Mouse (Mus musculus): Measurements from ENCODE around the gene Slc45a2. TPM values are rescaled to one million over a fixed set of nuclear protein-coding genes. Genes with fewer than 3 reads are reported as not detected.

Slc45a2 gene
- polyA plus RNA-seq, 1 experiment from 2014 or later = 0.20 TPM

GRCm38 (mm10) chr15:11066299-11066698 is 65.8 kb downstream of the Slc45a2 start:
- DNase-seq (ENCODE audit: low spot score) (peak; percentile 54), ATAC-seq (replicated peaks; ENCODE audit: low FRiP score) (no peak)
- Histone ChIP-seq H3K36me3 (ENCODE audit: control insufficient read depth, insufficient read depth, low read length) (no peaks in the 10 kb centered on the region), H3K4me2 (ENCODE audit: low read depth, low read length, severe bottlenecking) (peak overlapping the region; percentile 41; the same call in 1 of the 2 replicates), H3K27me3 (ENCODE audit: control insufficient read depth, insufficient read depth, low read length) (no peaks in the 10 kb centered on the region), H3K9ac (ENCODE audit: low read length) (no peak overlapping the region), H3K4me3 (ENCODE audit: low read depth, low read length) (no peak overlapping the region), H3K4me1 (replicated peaks; ENCODE audit: control insufficient read depth, insufficient read depth, low read length) (peaks cover 3% of the 10 kb centered on the region; the same call in 1 of the 2 replicates), H3K27ac (ENCODE audit: low read depth, low read length) (no peak overlapping the region), H3K9me3 (ENCODE audit: control insufficient read depth, low read length) (no peaks in the 10 kb centered on the region)
- WGBS = 6% methylated on average over 5 of the region's 5 CpGs

DNA sequence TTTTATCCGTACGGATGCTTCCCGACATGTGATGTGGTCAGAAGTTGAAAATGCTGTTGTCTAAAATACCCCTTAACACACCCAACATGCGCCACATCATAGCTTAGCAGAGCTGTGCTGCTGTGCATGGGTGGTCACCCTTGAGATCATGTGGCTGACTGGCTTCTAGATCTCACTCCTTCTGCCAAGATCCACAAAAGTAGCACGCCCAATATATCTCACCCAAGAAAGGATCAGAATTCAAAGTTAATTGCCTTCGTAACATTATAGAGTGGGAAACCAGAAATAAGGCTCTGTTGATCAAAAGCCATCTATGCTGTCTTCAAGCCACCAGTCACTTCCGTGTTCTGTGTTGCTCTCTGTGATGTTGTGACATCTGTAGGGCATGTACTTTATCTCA is 67.4 kb downstream of the Slc45a2 start:
- no peaks in the 10 kb centered on the region for H3K27me3 ChIP-seq (ENCODE audit: control insufficient read depth, insufficient read depth, low read length)
- H3K4me3 ChIP-seq (ENCODE audit: low read depth, low read length) = no peak overlapping the region
- H3K36me3 ChIP-seq (ENCODE audit: control insufficient read depth, insufficient read depth, low read length) = no peaks in the 10 kb centered on the region
- no peak overlapping the region for H3K9ac ChIP-seq (ENCODE audit: low read length)
- no peaks in the 10 kb centered on the region for H3K9me3 ChIP-seq (ENCODE audit: control insufficient read depth, low read length)
- H3K4me2 ChIP-seq (ENCODE audit: low read depth, low read length, severe bottlenecking) = no peak overlapping the region
- H3K27ac ChIP-seq (ENCODE audit: low read depth, low read length) = no peak overlapping the region
- H3K4me1 ChIP-seq (replicated peaks; ENCODE audit: control insufficient read depth, insufficient read depth, low read length) = peaks cover 3% of the 10 kb centered on the region; the same call in 1 of the 2 replicates
- DNase-seq (ENCODE audit: low spot score) = no peak
- WGBS = 87% methylated on average over 7 of the region's 7 CpGs
- no peak for ATAC-seq (replicated peaks; ENCODE audit: low FRiP score)

DNA sequence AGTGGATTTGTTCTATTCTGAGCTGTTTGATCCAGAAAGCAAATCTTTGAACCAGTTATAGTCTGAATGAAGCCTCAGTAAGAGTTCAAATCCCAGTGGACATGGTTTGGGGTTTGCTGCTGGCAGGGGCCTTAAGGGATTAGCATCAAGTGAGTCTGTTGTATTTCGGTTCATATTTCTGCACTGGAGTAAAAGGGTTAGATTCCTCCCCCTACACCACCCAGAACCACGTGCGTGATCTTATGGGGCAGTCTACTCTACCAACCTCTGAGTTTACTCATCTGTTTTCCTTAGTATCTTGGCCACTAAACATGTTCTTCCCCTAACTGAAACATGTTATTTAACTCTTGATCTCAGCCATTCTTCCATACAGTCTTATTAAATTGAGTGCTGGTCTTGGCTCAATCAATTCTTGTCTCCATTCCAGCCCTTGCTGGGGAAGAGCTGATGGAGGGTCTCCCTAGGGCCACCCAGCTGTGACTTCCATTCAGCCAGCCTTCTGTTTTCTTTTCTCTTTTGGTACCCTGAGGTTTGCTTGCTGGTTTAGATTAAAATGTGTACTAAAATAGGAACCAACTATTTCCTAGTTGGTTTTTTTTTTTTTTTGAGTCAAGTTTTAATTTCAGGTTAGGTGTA is 75.3 kb downstream of the Slc45a2 start:
- H3K4me2 ChIP-seq (ENCODE audit: low read depth, low read length, severe bottlenecking) = no peak overlapping the region
- H3K9me3 ChIP-seq (ENCODE audit: control insufficient read depth, low read length) = no peaks in the 10 kb centered on the region
- no peaks in the 10 kb centered on the region for H3K27me3 ChIP-seq (ENCODE audit: control insufficient read depth, insufficient read depth, low read length)
- H3K9ac ChIP-seq (ENCODE audit: low read length) = no peak overlapping the region
- no peak overlapping the region for H3K27ac ChIP-seq (ENCODE audit: low read depth, low read length)
- no peak for ATAC-seq (replicated peaks; ENCODE audit: low FRiP score)
- DNase-seq (ENCODE audit: low spot score) = no peak
- no peaks in the 10 kb centered on the region for H3K36me3 ChIP-seq (ENCODE audit: control insufficient read depth, insufficient read depth, low read length)
- WGBS = 86% methylated on average over 3 of the region's 3 CpGs
- no peaks in the 10 kb centered on the region for H3K4me1 ChIP-seq (replicated peaks; ENCODE audit: control insufficient read depth, insufficient read depth, low read length)
- no peak overlapping the region for H3K4me3 ChIP-seq (ENCODE audit: low read depth, low read length)

Other genes starting within 250 kb of the Slc45a2 start
- gene C1qtnf3, start 48.4 kb upstream of the Slc45a2 start, polyA plus RNA-seq (2014; fragmentation: Nextera tagmentation; extraction: Ambion mirVana) = 0.64 and 0.81 TPM in 2 replicates
- 9.9 and 11.7 TPM in 2 replicates for gene Amacr, start 19.0 kb upstream of the Slc45a2 start, polyA plus RNA-seq (2014; fragmentation: Nextera tagmentation; extraction: Ambion mirVana)
- 0.76 and 1.1 TPM in 2 replicates for gene Rxfp3, start 37.3 kb downstream of the Slc45a2 start, polyA plus RNA-seq (2014; fragmentation: Nextera tagmentation; extraction: Ambion mirVana)
- gene Adamts12, start 64.1 kb downstream of the Slc45a2 start, polyA plus RNA-seq (2014; fragmentation: Nextera tagmentation; extraction: Ambion mirVana) = 2.1 and 2.4 TPM in 2 replicates